Mouse (Mus musculus) urinary bladder, postnatal 14 days (tissue): ENCODE results near the gene Tapbp.
A peak's percentile ranks its signal among the peaks of the same experiment; 100 is the strongest.
"Not testable (repeated sequence)": the region's sequence is repeated elsewhere in the genome, so short reads cannot be mapped to it uniquely, and the experiment has no call there.

Experiments used
- DNase-seq: peaks from one replicate; pipeline ENCODE4 v3.0.0; 2021; ENCODE audit warnings: low spot score

Tapbp gene

GRCm38 (mm10) chr17:33948090-33948904, 32.6 kb downstream of the Tapbp start:
- DNase-seq, result no peak

GRCm38 (mm10) chr17:33948905-33949537, 33.3 kb downstream of the Tapbp start:
- DNase-seq, result no peak

DNA sequence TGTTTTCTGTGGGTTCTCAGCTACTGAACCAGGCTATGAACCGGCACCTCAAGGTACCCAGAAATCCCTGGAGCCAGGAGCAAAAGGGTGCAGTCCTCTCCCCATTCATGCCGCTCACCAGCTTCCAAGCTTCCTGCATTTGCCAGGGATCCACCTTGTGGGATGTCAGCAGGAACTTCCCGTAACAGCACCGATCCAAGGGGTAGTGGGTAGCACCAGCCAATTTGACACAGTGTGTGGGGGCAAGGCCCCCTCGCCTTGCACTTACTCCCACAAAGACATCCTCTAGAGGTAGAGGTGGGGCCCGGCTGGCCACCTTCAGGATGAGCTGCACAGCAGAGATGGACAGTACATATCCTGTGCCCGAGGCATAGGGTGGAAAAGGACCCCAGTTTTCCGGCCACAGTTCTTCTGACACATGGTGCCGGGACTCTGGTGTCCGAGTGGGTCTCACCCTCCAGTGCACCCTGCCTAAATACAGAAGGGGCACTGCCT, 34.5 kb downstream of the Tapbp start:
- DNase-seq, result no peak

DNA sequence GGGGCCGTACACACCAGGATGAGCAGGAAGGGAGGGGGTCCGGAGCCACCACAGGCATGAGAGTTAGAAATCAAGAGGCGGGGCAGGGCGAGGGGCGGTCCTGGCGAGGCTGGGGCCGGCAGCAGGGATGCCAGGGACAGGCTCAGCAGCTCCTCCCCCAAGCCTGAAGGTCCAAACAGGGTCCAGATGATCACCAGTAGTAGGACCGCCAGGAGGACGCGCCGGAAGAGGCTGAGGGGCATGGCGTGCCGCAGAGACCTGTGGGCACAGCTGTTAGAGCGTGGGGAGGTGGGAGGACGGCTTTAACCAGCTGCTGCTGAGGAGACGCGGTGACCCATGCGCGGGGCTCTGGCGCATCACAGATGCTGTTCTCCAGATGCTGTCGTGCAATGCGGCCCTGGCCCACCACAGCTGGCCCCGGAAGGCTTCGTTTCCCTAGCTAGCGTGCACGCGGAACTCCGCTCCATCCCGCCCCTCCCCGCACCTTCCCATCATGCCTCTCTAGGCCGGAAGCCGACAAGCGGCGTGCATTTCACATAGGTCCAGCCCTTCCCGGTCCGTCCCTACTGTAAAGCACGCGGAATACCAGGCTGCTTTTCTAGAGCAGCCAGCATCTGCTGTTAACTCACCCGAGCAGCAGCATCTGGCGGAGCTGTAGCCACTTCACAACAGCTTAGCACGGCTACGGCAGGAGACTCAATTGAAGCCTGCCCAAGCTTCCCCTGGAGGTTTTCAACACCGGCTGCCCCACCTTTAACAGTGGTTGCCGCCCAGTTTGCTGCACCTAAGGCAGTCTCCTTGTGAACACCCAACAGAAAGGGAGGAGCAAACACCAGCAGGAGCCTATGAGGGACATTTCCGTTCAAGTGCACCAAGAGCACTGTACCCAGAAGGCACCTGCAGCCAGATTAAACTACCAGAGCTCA, 35.6 kb downstream of the Tapbp start, which contains the start of gene B3galt4:
B3galt4 (minus strand) TSS at position 468 of the 926 bp plus-strand sequence.
- peak; percentile 83 for DNase-seq

DNA sequence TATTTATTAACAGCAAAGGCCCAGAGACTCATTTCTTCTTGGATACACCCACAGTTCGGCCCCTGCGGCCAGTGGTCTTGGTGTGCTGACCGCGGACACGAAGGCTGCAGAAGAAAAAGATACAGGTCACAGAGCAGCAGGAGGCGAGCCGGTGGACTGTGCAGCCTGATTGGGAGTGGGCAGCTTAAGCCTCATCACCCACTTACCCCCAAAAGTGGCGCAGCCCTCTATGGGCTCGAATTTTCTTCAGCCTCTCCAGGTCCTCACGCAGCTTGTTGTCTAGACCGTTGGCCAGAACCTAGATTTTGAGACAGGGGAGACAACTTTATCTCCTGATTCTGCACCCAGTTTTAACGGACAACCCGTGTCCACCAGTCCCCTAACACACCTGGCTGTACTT, 36.3 kb downstream of the Tapbp start:
- DNase-seq, result not testable (repeated sequence)

DNA sequence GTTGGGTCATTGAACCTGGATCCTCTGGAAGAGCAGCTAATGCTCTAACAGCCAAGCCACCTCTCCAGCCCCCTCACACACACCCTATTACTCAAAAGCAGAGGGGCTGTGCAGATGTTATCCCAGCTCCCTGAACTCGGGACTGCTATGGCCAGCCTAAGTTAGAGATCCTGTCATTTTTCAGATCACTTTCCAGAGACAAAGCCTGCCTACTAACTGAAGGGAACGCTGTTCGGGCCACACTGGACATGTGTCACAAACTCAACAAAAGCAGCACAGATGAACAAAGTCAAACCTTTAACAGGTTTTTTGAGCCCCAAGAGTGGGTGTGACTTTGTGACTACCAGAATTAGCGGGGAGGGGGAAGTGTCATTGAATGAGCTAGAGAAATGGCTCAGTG, 37.2 kb downstream of the Tapbp start:
- DNase-seq, result no peak

DNA sequence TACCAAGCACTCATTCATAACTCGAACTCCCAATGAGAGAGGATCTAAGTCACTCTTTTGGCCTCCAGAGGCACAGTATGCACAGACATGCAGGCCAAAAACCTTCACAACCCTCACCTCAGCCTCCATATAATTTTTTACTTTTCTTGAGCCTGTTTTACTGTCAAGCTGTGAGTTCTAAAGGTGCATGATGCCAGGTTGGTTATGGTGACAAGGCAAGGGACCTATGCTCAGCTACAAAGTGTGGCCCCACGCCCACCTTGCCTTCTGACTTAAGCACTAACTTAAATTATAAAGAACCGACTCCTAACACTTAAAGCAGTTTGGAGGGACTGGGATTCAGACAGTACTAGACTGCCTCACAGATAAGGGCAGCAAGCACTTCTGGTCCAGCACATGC, 37.6 kb downstream of the Tapbp start:
- no peak for DNase-seq

GRCm38 (mm10) chr17:33953961-33954565, 38.4 kb downstream of the Tapbp start:
- DNase-seq, result no peak

DNA sequence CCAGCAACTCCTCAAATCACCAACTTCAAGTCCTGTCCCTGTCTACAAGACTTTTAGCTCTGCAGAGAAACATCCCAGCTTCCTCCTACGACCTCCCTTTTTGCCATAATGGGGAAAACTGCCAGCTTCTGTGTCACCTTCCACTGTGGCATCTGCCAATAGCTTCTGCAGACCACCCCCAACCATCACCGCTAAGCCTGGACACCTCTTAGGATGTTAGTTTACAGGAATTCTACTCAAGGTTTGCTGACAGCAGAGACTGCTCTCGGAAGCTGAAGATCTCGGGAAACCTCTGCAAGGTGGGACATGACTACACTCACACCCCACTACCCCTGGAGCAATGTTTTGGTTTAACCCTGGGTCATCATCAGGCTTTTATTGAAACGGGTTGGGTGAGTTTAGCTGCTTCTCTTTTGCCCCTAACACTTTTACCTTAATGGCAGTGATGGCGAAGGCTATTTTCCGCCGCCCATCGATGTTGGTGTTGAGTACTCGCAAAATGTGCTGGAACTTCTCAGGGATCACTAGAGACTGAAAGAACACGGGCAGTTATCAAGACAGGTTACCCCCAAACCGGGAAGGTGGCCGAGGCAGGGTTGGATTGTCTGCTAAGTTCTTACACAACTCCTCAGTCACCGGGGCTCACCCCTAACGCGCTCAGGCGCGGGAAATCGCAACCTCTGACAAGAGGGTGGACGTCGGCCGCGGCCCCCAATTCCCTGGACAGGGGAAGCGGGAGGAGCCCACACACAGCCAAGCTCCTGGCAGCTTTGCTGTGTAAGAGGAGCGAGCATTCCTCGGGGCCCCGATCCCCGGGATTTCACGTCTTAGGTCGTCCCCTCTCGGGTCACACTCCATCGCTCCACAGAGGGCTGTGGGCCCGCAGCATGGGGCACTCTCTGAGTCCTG, 39.2 kb downstream of the Tapbp start:
- no peak for DNase-seq

- peak; percentile 95 for DNase-seq
Measured at GRCm38 (mm10) chr17:33955555-33956214, 40.0 kb downstream of the Tapbp start, which contains the start of the genes Vps52 and Rps18. TSS of gene Vps52 (plus strand) at chr17:33955812. TSS of gene Rps18 (minus strand) at chr17:33956001.

- no peak for DNase-seq
Measured at GRCm38 (mm10) chr17:33956336-33956735, 40.6 kb downstream of the Tapbp start.

DNA sequence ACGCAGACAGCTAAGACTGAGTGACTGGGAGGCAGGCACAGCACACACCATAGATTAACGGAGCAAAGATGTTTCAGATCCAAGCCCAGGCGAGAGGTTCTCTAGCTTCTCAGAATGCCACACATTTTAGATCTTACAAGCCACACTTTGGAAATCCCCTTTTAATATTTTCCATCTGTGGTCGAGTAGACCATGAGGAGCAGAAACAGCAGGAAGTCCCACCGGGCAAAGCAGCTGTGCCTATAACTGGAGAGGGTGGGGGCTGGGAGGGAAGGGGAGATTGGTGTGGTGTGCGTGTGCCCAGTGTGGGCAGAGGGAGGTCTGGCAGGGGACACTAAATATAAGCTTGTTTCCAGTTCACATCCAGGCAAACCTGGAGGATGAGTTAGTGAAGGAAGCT, 41.8 kb downstream of the Tapbp start:
- DNase-seq, result no peak

GRCm38 (mm10) chr17:33958451-33958850, 42.8 kb downstream of the Tapbp start:
- DNase-seq, result no peak

DNA sequence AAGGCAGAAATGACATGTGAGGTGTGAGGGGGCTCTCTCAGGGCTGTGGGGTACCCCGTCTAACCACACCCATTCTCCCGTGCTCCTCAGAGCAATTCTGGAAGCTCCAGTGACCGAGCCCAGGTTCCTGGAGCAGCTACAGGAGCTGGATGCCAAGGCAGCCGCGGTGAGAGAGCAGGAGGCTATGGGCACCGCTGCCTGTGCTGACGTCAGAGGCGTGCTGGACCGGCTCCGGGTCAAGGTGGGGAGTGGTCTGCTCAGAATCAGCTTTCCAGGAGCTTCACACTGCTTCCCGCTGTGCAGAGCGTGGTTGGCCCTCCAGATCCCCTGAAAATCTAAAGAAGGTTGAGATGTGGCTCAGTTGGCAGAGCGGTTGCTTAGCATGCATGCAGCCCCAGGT, 43.4 kb downstream of the Tapbp start:
- no peak for DNase-seq

GRCm38 (mm10) chr17:33959948-33960347, 44.2 kb downstream of the Tapbp start:
- no peak for DNase-seq

DNA sequence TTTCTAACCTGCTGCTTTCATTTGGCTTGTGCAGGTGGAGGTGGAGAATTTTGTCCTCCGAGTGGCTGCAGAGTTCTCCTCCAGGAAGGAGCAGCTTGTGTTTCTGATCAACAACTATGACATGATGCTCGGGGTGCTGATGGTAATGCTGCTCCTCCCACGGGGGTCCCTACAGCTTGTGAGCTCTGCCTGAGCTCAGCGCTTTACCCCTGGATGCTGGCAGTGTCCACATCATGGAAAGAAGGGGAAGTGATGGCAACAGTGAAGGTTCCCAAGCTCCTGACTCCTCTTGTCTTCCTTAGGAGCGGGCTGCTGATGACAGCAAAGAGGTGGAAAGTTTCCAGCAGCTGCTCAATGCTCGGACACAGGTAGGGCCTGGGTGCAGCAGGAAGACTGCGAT, 47.2 kb downstream of the Tapbp start:
- DNase-seq, result no peak

DNA sequence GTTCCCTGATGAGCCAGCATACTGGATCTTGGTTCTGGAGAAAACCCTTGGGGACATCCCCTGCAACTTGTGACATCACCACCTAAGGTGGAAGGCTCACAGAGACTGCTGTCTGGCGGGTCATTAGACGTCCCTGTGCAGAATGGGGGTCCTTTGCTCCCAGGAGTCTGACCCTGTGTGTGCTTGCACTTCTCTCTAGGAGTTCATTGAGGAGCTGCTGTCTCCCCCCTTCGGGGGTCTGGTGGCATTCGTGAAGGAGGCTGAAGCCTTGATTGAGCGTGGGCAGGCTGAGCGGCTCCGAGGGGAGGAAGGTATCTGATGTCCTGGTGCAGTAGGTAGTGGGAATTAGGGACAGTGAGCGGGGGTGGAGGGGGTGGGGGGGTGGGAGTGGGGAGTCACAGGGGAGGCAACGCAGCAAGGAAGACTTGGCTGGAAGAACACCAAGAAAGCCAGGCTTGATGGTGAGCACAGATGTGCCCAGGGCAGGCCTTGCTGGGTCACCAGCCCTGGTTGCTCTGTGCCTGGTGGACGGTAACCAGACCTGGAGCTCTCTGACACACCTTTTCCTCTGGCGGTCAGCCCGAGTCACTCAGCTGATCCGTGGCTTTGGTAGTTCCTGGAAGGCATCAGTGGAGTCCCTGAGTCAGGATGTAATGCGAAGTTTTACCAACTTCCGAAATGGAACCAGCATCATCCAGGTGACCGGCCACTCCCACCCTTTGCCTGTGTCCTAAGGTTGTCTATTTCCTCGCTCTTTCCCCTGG, 49.6 kb downstream of the Tapbp start:
- no peak for DNase-seq

- DNase-seq, result no peak
Measured at GRCm38 (mm10) chr17:33965846-33966550, 50.3 kb downstream of the Tapbp start.

GRCm38 (mm10) chr17:33968489-33968888, 52.8 kb downstream of the Tapbp start:
- peak; percentile 75 for DNase-seq
